Mouse (Mus musculus) retina, postnatal 7 days (tissue): ENCODE measurements around the gene Sec14l5.

Experiments used
- DNase-seq: peaks from one replicate; pipeline ENCODE4 v3.0.0-alpha.2; 2012; ENCODE audit warnings: low read depth, low spot score

The Sec14l5 gene

DNA sequence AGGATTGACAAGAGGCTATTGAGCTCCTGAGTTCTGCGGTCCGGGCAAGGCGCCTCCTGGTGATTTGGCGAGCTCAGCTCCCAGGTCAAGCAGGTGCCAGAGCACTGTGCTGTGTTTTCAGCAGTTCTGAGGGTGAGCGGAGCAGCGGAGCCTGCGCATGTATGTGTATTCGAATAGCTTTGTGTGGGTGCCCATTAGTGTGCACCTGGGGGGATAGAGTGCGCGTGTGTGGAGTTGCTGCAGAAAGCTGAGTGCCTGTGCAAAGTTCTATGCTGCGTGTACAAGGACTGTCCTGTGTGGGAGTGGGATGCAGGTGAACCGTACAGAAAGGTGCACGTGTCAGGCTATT lies at the start of gene Sec14l5:
Sec14l5 (plus strand) TSS at position 73 of the 349 bp plus-strand sequence.
- no peak for DNase-seq

DNA sequence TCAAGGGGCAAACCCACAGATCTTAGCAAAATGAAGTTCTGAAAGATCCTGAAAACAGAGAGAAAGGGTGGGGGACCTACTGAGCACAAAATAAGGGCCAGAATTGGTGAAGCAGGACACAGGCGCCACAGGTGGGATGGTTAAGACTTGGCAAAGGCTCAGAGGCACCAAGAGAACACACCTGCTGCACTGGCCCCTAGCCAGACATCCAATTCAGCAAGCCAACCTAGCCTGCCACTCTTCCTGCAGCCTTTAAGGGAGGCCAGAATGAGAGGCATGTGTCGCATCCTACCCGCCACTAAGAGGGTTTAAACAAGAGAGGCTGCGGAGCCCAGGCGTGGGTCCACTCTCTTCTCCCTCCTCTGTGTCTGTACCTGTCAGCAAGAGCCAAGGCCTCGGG lies 45.9 kb upstream of the Sec14l5 start:
- no peak for DNase-seq

DNA sequence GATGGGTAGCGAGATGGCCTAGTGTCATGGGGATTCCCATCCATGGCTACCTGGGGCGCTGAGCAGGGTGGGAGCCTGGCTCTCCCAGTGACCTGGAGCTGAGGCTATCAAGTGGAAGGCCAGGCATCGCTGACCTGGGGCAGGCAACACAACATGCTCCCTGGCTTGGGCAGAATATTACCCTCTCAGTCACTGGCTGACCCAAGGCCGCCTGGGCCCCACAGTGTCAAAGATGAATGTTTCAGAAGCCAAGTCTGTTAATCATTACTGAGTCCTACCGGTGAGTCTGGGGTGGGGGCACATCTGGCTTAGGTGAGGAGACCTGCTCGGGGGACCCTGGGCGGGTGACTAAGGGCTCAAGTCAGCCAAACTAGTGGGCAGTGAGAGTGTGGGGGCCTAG lies 37.0 kb upstream of the Sec14l5 start:
- no peak for DNase-seq

DNA sequence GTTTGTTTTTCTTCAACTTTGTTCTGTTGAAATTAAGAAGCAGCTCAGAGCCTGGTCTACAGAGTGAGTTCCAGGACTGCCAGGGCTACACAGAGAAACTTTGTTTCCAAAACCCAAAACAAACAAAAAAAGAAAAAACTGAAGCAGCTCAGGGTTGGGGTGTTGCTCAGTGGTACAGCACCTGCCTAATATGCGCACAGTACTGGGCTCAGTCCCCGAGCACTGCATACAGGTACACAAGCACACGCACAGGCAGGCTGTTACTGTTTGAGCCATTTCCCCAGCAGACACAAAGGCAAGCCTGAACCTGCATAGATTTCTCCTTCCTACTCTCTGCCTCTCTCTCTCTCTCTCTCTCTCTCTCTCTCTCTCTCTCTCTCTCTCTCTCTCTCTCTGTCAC lies 35.9 kb upstream of the Sec14l5 start:
- no peak for DNase-seq

DNA sequence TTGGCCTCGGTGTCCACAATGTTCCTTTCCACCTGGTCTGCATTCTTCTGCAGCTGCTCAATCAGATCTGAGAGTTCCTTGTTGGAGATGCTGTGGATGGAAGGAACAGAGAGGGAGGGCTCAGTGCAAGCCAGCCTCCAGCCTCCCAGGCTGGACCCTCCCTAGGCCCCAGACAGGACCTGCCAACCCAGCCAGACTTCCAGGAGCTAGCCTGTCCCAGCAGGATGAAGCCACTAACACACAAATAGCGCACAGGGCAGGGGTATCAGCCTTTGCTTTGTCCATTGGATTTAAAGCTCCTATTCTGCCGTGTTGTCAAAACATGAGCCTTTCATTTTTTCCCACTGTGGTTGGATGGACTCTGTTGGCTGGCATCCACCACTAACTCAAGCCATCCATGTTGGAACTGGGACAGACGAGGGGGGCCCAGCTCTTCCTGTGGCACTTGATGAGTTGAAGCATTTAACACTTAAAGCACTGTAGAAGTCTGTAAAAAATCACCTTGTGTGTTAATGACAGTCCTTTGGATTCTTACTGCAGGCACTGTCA lies 33.8 kb upstream of the Sec14l5 start:
- DNase-seq = no peak

DNA sequence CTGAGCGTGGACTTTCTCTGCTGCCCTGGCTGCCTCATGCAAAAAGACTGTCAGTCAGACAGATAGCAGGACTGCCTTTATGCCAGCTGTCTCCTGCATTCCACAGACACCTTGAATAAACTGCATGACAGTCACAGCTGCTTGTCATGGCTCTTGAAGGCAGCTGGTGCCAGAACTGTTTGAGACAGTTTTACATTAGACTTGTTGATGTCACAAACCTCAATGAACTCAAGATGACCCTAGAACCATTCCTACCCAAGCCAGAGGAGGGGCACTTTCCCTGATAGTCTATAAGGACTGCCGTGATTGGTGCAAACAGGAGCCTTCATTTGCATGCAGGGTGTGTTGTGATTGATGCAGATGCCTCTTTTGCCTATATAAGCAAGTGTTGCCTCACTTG lies 33.3 kb upstream of the Sec14l5 start:
- DNase-seq = no peak

DNA sequence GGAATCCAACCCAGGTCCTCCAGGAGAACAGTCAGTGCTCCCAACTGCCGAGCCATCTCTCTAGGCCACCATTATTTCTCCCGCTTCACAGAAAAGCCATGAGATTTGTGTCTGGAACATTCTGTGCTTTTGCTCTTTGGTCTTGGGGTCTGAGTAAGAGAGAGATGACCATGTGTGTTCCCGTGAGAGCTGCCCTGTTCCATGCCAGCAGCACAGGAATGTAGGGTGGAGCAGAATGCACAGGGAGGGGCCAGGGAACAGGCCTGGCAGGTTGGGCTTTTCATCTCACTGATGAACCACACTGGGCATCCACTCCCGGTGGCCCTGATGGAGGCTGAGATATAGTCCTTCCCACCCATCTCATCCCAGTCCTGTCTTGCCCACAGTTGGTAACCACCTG lies 27.5 kb upstream of the Sec14l5 start:
- DNase-seq = no peak

DNA sequence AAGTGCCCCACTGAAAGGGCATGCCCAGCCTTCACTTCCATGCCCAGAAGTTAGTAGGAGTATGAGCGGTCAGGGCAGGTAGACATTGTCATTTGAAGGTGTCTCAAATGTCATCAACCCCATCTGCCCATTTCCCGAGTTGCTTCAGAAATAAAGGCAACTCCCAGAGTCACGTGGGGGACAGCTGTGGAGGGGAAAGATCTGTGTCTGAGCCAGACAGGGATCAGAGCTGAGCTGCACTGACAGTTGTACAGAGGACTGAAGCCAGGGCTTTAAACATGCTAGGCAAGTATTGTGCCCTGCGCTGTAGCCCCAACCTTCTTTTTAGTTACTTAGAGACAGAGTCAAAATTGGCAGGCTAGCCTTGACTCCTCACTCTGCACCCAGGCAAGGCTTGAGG lies 27.1 kb upstream of the Sec14l5 start:
- DNase-seq = no peak

DNA sequence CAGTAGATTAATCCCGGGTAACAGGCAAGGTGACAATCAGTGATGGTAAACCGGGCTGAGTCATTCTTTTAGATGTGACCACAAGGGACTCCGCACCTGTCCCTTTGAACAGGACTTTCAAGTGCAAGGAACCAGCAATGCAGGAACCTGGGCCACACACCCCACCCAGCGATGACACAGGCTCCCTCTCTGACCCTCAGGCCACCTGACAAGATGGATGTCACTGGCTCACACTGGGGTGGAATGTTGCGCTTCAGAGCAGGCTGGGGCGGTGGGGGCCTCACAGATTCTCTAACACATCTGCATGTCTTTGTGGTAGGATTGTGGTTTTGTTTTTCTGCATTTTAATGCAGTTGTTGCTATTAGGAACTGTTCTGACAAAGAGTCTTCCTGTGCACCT lies 23.4 kb upstream of the Sec14l5 start:
- DNase-seq = no peak

DNA sequence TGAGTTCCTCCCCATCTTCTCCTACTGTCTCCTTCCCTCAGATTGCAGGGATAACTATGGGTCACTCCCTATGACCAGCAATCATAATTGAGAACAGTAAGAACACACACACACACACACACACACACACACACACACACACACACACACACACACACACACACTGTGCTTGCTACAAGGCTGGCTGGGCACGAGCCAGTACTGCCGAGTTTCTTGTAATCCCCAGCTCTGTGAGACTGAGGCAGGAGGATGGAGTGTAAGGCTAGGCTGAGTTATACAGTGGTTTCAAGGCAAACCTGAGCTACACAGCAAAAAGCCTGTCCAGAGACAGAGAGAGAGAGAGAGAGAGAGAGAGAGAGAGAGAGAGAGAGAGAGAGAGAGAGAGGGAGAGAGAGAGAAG lies 16.7 kb upstream of the Sec14l5 start:
- no peak for DNase-seq

DNA sequence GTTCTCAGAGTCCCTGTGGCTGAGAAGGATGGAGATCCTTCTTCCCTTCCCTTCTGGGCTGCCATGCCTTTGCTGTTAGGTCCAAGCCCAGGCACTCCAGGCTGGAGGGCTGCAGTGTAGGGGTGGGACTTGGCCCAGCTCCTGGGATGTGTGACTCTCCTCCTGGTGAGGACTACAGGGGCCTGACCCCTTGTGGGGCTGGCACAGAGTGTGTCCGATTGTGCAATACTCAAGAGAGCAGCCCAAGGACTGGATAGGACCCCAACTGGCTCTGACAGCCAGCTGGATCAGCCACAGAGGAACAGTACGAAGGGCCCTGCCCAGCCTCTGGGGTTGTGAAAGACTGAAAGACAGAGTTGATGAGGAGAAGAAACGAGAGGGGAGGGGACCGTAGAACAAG lies 16.1 kb upstream of the Sec14l5 start:
- no peak for DNase-seq

DNA sequence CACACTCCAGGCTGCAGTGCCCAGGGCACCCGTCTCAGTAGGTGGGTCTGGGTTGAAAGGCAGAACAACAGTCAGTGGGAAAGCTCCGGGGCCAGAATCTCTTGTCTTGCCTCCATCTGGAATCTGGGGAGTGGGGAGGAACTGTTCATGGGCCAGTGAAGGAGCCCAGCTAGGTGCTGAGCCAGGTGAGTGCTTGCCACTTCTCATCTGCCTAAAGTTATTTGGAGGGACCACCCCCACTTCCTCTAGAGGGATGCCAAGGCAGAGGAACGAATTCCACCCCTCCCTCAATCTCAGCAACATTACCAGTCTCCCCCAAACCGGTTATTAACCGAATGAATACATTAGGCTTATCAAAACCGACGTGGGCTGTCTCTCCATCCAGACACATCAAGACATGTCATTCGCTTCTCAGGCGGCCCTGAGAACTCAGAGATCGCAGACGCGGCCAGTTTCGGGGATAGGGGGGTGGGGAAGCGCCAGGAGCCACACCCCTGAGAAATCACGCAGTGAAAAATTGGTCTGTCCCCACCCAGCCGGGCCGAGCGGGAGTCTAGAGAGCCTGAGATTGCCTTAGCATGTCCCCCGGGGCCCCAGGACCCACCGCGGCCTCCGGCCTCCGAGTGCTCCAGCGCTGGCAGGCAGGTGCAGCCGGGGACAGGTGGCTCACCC lies 15.5 kb upstream of the Sec14l5 start:
- DNase-seq = no peak

DNA sequence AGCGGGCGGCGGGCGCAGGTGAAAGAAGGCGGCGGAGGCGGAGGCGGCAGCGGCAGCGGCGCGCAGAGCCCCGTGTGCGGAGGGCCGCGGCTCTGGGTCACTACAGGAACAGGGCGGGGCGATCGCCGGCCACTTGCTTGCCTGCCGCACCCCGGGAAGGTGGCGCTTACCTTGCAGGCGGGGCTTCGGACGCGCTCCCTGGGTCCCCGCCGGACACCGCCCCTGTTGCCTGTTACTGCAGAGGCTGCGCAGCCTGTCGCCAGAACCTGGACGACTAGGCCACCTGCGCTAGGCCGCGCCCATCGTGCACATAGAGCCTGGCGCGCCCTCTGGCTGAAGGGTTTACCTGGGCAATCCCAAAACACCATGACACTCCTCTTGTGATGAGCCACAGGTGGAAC lies 14.5 kb upstream of the Sec14l5 start, which contains the start of gene Ppl:
Ppl (minus strand) TSS at position 21 of the 401 bp plus-strand sequence.
- no peak for DNase-seq

DNA sequence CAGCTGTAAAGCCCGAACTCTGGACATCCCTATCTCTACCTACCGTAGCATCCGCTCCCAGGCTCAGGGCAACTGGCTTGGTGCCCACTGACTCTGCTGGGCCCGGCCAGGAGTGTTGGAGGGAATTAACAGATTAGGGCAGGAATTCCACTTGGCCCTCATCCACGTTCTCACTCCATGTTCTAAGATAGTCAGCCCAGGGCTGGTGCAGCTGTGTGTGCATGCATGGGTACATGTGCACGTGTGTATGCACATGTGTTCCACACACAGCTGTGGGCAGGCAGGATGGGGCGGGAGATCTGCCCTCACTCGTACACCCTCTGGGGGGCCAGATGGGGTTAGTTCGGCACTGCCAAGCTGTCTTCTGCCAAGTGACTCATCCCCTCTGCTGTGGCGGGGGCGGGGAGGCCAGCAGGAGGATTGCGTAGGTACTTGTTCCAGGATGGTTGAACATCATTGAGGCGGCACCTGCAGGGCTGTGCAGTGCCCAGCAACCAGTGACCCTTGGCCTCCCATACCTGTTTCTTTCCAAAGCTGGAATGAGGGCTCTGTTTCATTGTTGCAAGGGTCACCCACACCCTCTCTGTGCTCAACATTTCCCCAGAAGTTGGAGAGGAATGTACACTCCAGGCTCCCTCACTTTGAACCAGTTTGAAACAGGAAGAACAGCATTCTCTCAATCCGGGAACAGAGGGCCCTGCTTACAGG lies 12.1 kb upstream of the Sec14l5 start:
- DNase-seq = peak; percentile 25

DNA sequence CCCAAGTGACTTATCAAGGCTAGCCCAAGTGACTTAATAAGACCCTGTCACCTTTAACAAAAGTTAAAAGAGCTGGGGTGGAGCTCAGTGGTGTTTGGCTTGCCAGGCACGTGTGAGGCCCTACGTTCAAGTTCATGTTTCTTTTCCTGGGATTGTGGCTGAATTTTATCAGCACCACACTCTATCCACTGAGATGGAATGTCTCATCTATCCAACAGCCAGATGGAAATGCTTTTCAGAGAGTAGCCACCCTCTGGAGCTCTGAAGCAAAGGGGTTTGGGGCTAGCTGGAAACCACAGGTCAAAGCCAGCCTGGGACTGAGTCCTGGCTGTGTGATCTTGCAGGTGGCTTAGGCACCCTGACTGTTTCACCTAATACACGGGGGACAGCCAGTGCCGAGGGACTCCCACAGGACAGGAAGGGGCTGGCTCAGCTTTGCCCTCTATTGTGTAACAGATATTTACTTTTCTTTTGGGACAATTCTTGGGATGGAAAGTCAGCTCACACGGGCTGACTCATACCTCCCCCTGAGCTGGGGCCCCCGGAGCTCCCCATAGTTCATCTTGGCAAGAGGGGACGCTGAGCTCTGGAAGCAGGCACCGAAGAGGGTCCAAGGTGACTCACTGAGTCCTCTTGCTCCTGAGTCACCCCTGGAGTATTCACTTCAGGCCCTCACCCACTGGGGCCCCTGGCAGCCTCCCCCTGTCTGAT lies 11.2 kb upstream of the Sec14l5 start:
- no peak for DNase-seq

DNA sequence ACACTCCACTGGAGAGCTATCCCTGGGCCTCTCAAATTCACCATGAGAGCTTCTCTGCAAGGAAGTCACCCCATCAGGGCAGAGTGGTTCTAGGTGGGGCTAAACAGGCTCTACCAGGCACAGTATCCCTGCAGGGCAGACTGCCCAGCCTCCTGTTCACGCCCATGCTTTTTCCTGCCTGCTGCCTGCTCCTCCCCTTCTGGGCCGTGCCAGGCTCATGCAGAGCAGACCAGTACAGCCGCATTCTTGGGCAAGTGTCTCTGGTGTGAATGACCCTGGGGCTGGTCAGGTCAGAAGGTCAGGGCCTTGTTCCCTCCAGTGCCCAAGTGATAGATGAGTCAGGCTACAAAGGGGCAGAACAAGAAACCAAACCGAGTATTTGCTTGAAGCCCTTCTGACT lies 10.4 kb upstream of the Sec14l5 start:
- DNase-seq = no peak

DNA sequence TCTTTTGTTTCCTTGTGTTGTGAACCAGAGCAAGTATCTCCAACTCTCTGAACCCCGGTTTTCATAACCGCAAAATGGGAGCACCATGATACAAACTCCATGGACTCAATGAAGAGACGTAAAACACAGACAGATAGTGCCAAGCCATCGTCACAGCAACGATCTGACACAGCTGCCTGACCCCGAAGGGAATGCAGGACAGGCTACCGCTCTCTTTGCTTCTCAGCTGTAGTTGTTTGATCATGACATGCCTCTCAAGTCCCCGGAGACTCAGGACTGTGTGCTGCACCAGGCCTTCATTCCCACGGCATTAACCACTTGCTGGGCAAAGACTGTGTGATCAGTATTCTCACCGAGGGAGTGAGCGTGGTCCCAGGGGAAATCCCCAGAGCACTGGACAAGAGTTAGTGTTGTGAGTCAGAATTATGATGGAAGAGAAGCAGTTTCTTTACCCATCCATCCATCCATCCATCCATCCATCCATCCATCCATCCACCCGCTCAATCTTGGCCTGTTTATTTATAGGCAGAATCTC lies 9.8 kb upstream of the Sec14l5 start:
- no peak for DNase-seq

DNA sequence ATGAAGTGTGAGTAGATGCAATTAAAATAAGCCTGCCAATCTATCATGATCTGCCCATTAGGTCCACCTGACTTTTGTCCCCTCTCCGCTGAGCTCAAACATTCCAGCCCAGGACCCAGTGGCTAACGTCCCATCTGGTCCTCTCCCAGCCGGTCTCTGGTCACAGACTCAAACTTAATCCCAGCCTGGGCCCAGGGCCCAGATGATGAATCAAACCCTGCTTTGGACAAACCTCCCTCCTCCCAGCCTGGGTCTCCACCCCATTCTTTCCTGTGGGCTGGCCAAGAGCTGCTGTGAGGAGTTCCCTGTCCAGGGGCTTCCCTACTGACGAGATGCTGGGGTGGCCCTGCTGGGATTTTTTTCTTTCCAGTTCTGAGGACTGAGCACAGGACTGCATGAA lies 7.2 kb upstream of the Sec14l5 start:
- DNase-seq = no peak

DNA sequence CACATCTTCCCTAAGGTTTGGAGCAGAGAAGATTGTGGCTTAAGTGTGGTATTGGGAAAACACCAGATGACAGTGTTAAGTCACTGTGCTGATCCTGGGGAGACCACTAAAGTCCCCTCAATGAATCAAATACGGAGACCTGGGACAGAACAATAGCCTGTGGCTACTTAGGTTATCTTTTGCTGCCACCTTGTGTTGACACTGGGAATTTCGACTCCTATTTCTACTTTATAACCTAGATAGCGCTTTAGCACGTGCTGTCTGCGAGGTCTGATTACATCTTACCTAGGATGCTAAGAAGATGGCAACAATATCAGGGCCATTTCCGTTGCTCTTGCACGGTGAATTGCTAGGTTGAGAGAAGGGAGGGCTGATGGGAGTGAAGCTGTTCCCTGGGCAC lies 1.3 kb upstream of the Sec14l5 start:
- peak; percentile 77 for DNase-seq

DNA sequence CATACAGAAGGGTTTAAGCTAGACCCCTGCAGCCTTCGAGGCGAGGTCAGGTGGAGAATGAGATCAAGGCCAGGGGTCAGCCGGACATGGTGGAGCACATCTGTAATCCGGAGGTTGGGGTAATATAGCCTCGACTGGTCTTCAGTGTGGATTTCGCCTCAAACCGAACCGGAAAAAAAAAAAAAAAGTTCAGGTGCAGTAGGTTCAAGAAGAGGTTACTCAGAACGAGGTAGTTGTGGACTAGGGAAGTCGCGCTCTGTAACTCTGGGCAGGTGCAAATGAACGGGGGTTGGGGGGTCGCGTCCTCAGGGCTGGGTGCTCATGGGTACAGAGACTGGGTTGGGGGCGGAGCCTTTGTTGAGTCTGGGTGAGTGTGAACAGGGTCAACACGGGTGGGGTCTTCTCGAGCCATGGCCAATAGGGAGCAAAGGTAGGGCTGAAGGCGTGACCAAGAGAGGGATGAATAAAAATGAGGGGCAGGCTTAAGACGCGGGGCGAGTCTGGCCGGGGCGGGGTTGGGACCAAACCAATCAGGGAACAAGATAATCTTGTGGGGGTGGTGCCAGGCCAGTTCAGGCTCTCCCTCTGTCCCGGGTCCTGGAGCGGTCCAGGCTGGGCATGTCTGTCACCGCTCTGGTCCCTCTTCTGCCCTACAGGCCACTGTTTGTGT lies 407 bp upstream of the Sec14l5 start:
- peak; percentile 33 for DNase-seq

DNA sequence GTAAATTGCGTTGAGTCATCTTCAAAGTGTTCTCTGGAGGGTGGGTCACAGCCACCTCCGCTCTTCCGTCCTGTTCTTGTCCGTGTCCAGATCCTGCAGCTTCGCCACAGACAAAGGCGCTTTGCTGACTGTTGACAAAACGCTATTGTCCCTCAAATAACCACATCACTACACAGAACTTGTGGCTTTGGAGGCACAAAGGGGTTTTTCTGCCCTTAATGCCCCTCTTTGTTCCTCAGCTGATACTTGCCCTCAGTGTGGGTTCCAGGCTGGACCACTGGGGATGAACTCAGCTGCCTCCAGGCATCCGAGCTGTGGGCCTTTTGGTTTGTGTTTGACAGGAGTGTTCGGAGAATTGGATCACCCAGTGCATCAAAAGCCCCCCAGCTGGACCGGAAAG lies 3.6 kb downstream of the Sec14l5 start:
- DNase-seq = no peak
